In the genomic region with DNA sequence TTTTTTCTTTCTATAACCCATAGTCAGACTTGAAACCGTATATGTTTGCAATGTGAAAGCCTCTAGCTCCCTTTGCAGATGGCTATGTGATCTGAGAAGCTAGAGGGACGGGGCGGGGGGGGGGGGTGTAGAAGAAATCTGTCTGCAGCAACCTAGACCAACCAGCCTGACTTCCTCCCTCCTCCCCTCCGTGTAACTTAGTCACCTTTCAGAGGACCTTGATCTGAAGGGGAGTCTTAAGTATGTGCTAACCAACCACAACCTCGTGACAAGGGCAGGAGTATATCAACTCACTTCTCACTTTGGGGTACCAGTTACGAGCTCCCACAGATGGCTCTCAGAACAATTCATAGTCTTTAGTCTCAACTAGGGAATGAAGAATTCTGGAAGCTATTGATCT, we compare ENCODE assay signal across 21 mouse cellular contexts. TPM values are rescaled to one million over a fixed set of nuclear protein-coding genes. Genes with fewer than 3 reads are reported as not detected.
DNase-seq lines count a peak whose midpoint lies in the region; ATAC-seq and TF ChIP-seq lines count a peak whose summit lies in the region.
"Had no signal": no experiment of that assay in that cellular context is flagged by ENCODE, and none has a peak within 500 bp of the region (broad histone marks: within the 10 kb centered on the region; RNA-seq: fewer than 3 reads in every experiment).

No protein-coding gene starts in this region.

- 65% methylated on average over 6 of the region's 6 CpGs for WGBS in embryonic facial prominence, embryonic 12.5 days
- WGBS in embryonic facial prominence, embryonic 10.5 days: 74% methylated on average over 6 of the region's 6 CpGs
- 85% methylated on average over 6 of the region's 6 CpGs for WGBS in midbrain, embryonic 11.5 days

- no peak overlapping the region for H3K9ac ChIP-seq in embryonic facial prominence, embryonic 12.5 days
- H3K9ac ChIP-seq in midbrain, embryonic 11.5 days (ENCODE audit: low read length): no peak overlapping the region
- H3K9ac ChIP-seq: embryonic facial prominence, embryonic 15.5 days; heart, embryonic 15.5 days; hindbrain, embryonic 14.5 days had no signal

- H3K27me3 ChIP-seq in embryonic facial prominence, embryonic 12.5 days: no peaks in the 10 kb centered on the region
- no peaks in the 10 kb centered on the region for H3K27me3 ChIP-seq in embryonic facial prominence, embryonic 10.5 days (replicated peaks; ENCODE audit: low read depth, poor library complexity, severe bottlenecking)
- no peaks in the 10 kb centered on the region for H3K27me3 ChIP-seq in midbrain, embryonic 11.5 days (ENCODE audit: control insufficient read depth, insufficient read depth, low read length)
- H3K27me3 ChIP-seq: embryonic facial prominence, embryonic 15.5 days; heart, embryonic 15.5 days had no signal

- intact Hi-C loops in left cerebral cortex, adult 2 months (cut with DNase I): no loop called here

- H3K4me2 ChIP-seq in embryonic facial prominence, embryonic 12.5 days (replicated peaks): no peak overlapping the region
- no peak overlapping the region for H3K4me2 ChIP-seq in midbrain, embryonic 11.5 days
- H3K4me2 ChIP-seq: embryonic facial prominence, embryonic 15.5 days; heart, embryonic 11.5 days; heart, embryonic 15.5 days; hindbrain, embryonic 14.5 days had no signal

- no peaks in the 10 kb centered on the region for H3K9me3 ChIP-seq in embryonic facial prominence, embryonic 12.5 days
- H3K9me3 ChIP-seq in embryonic facial prominence, embryonic 10.5 days: no peaks in the 10 kb centered on the region
- H3K9me3 ChIP-seq in midbrain, embryonic 11.5 days (ENCODE audit: control insufficient read depth, low read length): no peaks in the 10 kb centered on the region
- H3K9me3 ChIP-seq: embryonic facial prominence, embryonic 15.5 days; forebrain, embryonic 10.5 days; heart, embryonic 15.5 days; hindbrain, embryonic 10.5 days had no signal

- H3K27ac ChIP-seq in embryonic facial prominence, embryonic 12.5 days: 0 out of 2 replicates have a peak overlapping the region, but pooled peaks have one; percentile 36
- no peak overlapping the region for H3K27ac ChIP-seq in embryonic facial prominence, embryonic 10.5 days (replicated peaks)
- peak overlapping the region; percentile 56 for H3K27ac ChIP-seq in left cerebral cortex, adult 2 months
- no peak overlapping the region for H3K27ac ChIP-seq in midbrain, embryonic 11.5 days (ENCODE audit: low read depth, low read length)
- H3K27ac ChIP-seq: embryonic facial prominence, embryonic 15.5 days; forebrain, embryonic 10.5 days; heart, adult 2 months; hindbrain, embryonic 14.5 days had no signal

- H3K4me1 ChIP-seq in embryonic facial prominence, embryonic 12.5 days: peaks cover 13% of the 10 kb centered on the region; the same call in 1 of the 2 replicates
- peaks cover 23% of the 10 kb centered on the region for H3K4me1 ChIP-seq in embryonic facial prominence, embryonic 10.5 days
- H3K4me1 ChIP-seq in midbrain, embryonic 11.5 days (ENCODE audit: control insufficient read depth, insufficient read depth, low read length): no peaks in the 10 kb centered on the region

- H3K4me3 ChIP-seq in embryonic facial prominence, embryonic 12.5 days: no peak overlapping the region
- no peak overlapping the region for H3K4me3 ChIP-seq in embryonic facial prominence, embryonic 10.5 days
- no peak overlapping the region for H3K4me3 ChIP-seq in left cerebral cortex, adult 2 months
- no peak overlapping the region for H3K4me3 ChIP-seq in midbrain, embryonic 11.5 days (ENCODE audit: low read depth, low read length)
- H3K4me3 ChIP-seq: embryonic facial prominence, embryonic 15.5 days; erythroblast, embryonic 14.5 days; forebrain, embryonic 10.5 days; heart, adult 2 months; heart, embryonic 15.5 days; hindbrain, embryonic 10.5 days had no signal

- no peaks in the 10 kb centered on the region for H3K36me3 ChIP-seq in embryonic facial prominence, embryonic 12.5 days
- H3K36me3 ChIP-seq in embryonic facial prominence, embryonic 10.5 days (replicated peaks): peaks cover 36% of the 10 kb centered on the region
- no peaks in the 10 kb centered on the region for H3K36me3 ChIP-seq in midbrain, embryonic 11.5 days (ENCODE audit: control insufficient read depth, insufficient read depth, low read length)
- H3K36me3 ChIP-seq: embryonic facial prominence, embryonic 15.5 days had no signal

- no peak for TF ChIP-seq CTCF in left cerebral cortex, adult 2 months (IDR thresholded peaks at IDR 0.05)

- no peak for ATAC-seq in embryonic facial prominence, embryonic 12.5 days (ENCODE audit: insufficient number of reproducible peaks, insufficient read depth, low FRiP score, low TSS enrichment)
- peak; percentile 39; the same call in 1 of the 2 replicates for ATAC-seq in granulocyte monocyte progenitor cell, adult 5-6 weeks (replicated peaks; ENCODE audit: poor library complexity, severe bottlenecking)
- 0 out of 2 replicates have a peak, but pooled peaks have one; percentile 17 for ATAC-seq in megakaryocyte progenitor cell, adult 5-6 weeks (replicated peaks; ENCODE audit: poor library complexity)
- ATAC-seq in midbrain, embryonic 11.5 days (ENCODE audit: low FRiP score): no peak
- ATAC-seq: forebrain, embryonic 14.5 days had no signal

- no peak for DNase-seq in embryonic facial prominence, embryonic 10.5 days (ENCODE audit: low spot score)
- no peak for DNase-seq in left cerebral cortex, adult 2 months (ENCODE audit: extremely low spot score in 1 of 2, low spot score in 2 of 2)
- DNase-seq in left cerebral cortex, adult 18-20 months (ENCODE audit: low spot score in 2 of 2): no peak
- DNase-seq in midbrain, embryonic 11.5 days (ENCODE audit: low spot score, missing footprints): no peak
- DNase-seq: cerebellum, adult 11 months; cerebellum, adult 8-10 months; cerebellum, postnatal 14 days; gastrocnemius, postnatal 36 days; heart, adult 2 months had no signal

RNA-seq across cellular contexts. Expression of gene Chrna1, which starts 28.3 kb away (rescaled TPM):
- polyA plus RNA-seq in embryonic facial prominence, embryonic 12.5 days (2016; fragmentation: Nextera tagmentation; extraction: Ambion mirVana): 4.0 and 5.4 TPM in 2 replicates
- 0.64 and 0.80 TPM in 2 replicates for polyA plus RNA-seq in embryonic facial prominence, embryonic 10.5 days (2016; fragmentation: Nextera tagmentation; extraction: Ambion mirVana)
- under 1 TPM; 0.12 to 0.25 TPM for total RNA-seq in left cerebral cortex, adult 2 months (2021)
- under 1 TPM; 0.07 to 0.16 TPM for total RNA-seq in left cerebral cortex, adult 18-20 months (2021)
- not detected in 2 replicates for total RNA-seq in granulocyte monocyte progenitor cell, adult 5-6 weeks (2014; fragmentation: Nextera tagmentation)
- not detected in 2 replicates for total RNA-seq in granulocyte monocyte progenitor cell, adult 5-6 weeks (2017)
- total RNA-seq in megakaryocyte progenitor cell, adult 5-6 weeks (2015): 0.02 TPM in 1 of 2 replicates, not detected in the other
- not detected in 2 replicates for total RNA-seq in megakaryocyte progenitor cell, adult 5-6 weeks (2017)
- polyA plus RNA-seq in midbrain, embryonic 11.5 days (2014; fragmentation: Nextera tagmentation; extraction: Ambion mirVana): 0.25 TPM in 2 replicates
- total RNA-seq: common myeloid progenitor, adult 5-6 weeks; heart, adult 2 months had no signal
- polyA plus RNA-seq: erythroblast, embryonic 14.5 days had no signal

Comparison
In these comparisons a context has a peak if more than half of its experiments do, and no peak if none do; other contexts are left out.
1. H3K27ac ChIP-seq: peak in embryonic facial prominence, embryonic 12.5 days (single experiment) and left cerebral cortex, adult 2 months (single experiment); none in embryonic facial prominence, embryonic 10.5 days (single experiment) and midbrain, embryonic 11.5 days (single experiment).
2. ATAC-seq: peak in granulocyte monocyte progenitor cell, adult 5-6 weeks (single experiment) and megakaryocyte progenitor cell, adult 5-6 weeks (single experiment); none in embryonic facial prominence, embryonic 12.5 days (single experiment) and midbrain, embryonic 11.5 days (single experiment).